Mouse (Mus musculus) thymus, postnatal 4 days (tissue): Measurements from ENCODE around the gene Ppp1r9b.

Experiments
- DNase-seq: peaks from one replicate; pipeline ENCODE4 v3.0.0; 2021

The Ppp1r9b gene

DNA sequence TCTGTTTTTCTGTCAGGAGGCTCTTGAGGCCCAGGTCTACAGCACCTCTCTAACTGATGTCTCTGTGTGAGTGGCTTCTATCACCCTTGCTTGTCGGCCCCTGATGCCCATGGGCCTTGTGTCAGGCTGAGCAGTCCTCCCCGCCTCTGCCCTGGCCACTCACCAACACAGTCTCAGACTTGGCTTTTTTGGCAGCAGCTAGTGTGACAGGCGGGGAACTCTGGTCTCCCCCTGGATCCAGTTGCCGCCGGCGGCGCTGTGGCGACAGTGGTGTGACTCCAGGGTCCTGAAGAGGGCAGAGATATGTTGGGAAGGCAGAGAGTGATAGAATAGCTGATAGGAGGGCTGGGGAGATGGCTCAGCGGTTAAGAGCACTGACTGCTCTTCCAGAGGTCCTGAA is 62.2 kb downstream of the Ppp1r9b start:
- DNase-seq, result no peak
